In the genomic region with DNA sequence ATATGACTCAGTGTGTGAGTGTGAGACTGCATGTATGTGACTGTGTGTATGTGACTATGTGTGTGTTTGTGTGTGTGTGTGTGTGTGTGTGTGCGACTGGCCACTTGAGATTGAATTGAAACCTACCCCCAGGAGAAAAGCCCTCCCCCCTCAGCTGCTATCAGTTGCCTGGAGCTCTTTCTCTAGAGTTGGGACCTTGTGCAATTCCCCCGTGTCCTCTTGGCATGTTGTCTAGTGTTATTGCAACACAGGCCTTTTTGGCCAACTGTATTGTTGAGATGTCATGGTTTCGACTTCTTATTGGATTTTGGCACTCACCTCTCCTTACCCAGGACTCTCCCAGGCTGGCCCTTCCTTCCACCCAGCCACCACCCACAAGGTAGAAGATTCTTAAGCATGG, we compare ENCODE assay signal across 15 mouse cellular contexts. TPM values are rescaled to one million over a fixed set of nuclear protein-coding genes. Genes with fewer than 3 reads are reported as not detected.
DNase-seq lines count a peak whose midpoint lies in the region; ATAC-seq lines count a peak whose summit lies in the region.
"Had no signal": no experiment of that assay in that cellular context is flagged by ENCODE, and none has a peak within 500 bp of the region (broad histone marks: within the 10 kb centered on the region; RNA-seq: fewer than 3 reads in every experiment).

No protein-coding gene starts in this region.

- no peak overlapping the region for H3K4me3 ChIP-seq in heart, embryonic 11.5 days (ENCODE audit: low read depth, low read length)
- H3K4me3 ChIP-seq in megakaryocyte, embryonic 14.5 days (replicated peaks): peak overlapping the region; percentile 67
- no peak overlapping the region for H3K4me3 ChIP-seq in neural tube, embryonic 15.5 days (replicated peaks)
- no peak overlapping the region for H3K4me3 ChIP-seq in hindbrain, embryonic 13.5 days
- H3K4me3 ChIP-seq: hindbrain, embryonic 10.5 days; limb, embryonic 13.5 days had no signal

- 0 out of 2 replicates have a peak, but pooled peaks cover 3% of the 10 kb centered on the region for H3K36me3 ChIP-seq in heart, embryonic 11.5 days (ENCODE audit: control insufficient read depth, insufficient read depth, low read length)
- H3K36me3 ChIP-seq in megakaryocyte, embryonic 14.5 days (replicated peaks; ENCODE audit: low read length): peaks cover 10% of the 10 kb centered on the region
- H3K36me3 ChIP-seq in neural tube, embryonic 15.5 days: peaks cover 9% of the 10 kb centered on the region; the same call in 1 of the 2 replicates
- H3K36me3 ChIP-seq in hindbrain, embryonic 13.5 days: peaks cover 14% of the 10 kb centered on the region

- no peaks in the 10 kb centered on the region for H3K9me3 ChIP-seq in heart, embryonic 11.5 days (replicated peaks; ENCODE audit: control insufficient read depth, low read length)
- H3K9me3 ChIP-seq in megakaryocyte, embryonic 14.5 days: peaks cover 7% of the 10 kb centered on the region
- no peaks in the 10 kb centered on the region for H3K9me3 ChIP-seq in neural tube, embryonic 15.5 days (replicated peaks)
- H3K9me3 ChIP-seq in hindbrain, embryonic 13.5 days: no peaks in the 10 kb centered on the region
- H3K9me3 ChIP-seq: limb, embryonic 13.5 days had no signal

- DNase-seq in heart, adult 11 months: peak; percentile 93
- DNase-seq in adrenal gland, postnatal 25 days: peak; percentile 17
- peak; percentile 20 for DNase-seq in heart, postnatal 25 days (ENCODE audit: low spot score)
- no peak for DNase-seq in urinary bladder, postnatal 10 days (ENCODE audit: low spot score)
- DNase-seq: cerebellum, adult 11-12 months; kidney, adult 2 months; thymus, postnatal 14 days had no signal

- WGBS in heart, embryonic 11.5 days (ENCODE audit: insufficient replicate concordance): 83% methylated on average over 3 of the region's 3 CpGs
- WGBS in neural tube, embryonic 15.5 days: 96% methylated on average over 3 of the region's 3 CpGs
- 90% methylated on average over 3 of the region's 3 CpGs for WGBS in hindbrain, embryonic 13.5 days

- peaks cover 3% of the 10 kb centered on the region; the same call in 1 of the 2 replicates for H3K4me1 ChIP-seq in heart, embryonic 11.5 days (ENCODE audit: control insufficient read depth, insufficient read depth, low read length)
- H3K4me1 ChIP-seq in megakaryocyte, embryonic 14.5 days: peaks cover 6% of the 10 kb centered on the region
- no peaks in the 10 kb centered on the region for H3K4me1 ChIP-seq in neural tube, embryonic 15.5 days
- 0 out of 2 replicates have a peak, but pooled peaks cover 3% of the 10 kb centered on the region for H3K4me1 ChIP-seq in hindbrain, embryonic 13.5 days (replicated peaks)

- H3K27ac ChIP-seq in heart, embryonic 11.5 days (ENCODE audit: low read depth, low read length): no peak overlapping the region
- H3K27ac ChIP-seq in neural tube, embryonic 15.5 days (replicated peaks): no peak overlapping the region
- H3K27ac ChIP-seq in hindbrain, embryonic 13.5 days: no peak overlapping the region
- H3K27ac ChIP-seq: hindbrain, embryonic 10.5 days; limb, embryonic 13.5 days had no signal

- no peaks in the 10 kb centered on the region for H3K27me3 ChIP-seq in heart, embryonic 11.5 days (ENCODE audit: control insufficient read depth, insufficient read depth, low read length)
- no peaks in the 10 kb centered on the region for H3K27me3 ChIP-seq in megakaryocyte, embryonic 14.5 days (replicated peaks)
- no peaks in the 10 kb centered on the region for H3K27me3 ChIP-seq in neural tube, embryonic 15.5 days (replicated peaks)
- H3K27me3 ChIP-seq in hindbrain, embryonic 13.5 days: no peaks in the 10 kb centered on the region
- H3K27me3 ChIP-seq: limb, embryonic 13.5 days had no signal

- intact Hi-C loops in heart, postnatal 25 days (cut with DNase I): no loop called here

- H3K4me2 ChIP-seq in heart, embryonic 11.5 days: no peak overlapping the region
- H3K4me2 ChIP-seq in neural tube, embryonic 15.5 days: no peak overlapping the region
- no peak overlapping the region for H3K4me2 ChIP-seq in hindbrain, embryonic 13.5 days
- H3K4me2 ChIP-seq: limb, embryonic 13.5 days had no signal

- no peak overlapping the region for H3K9ac ChIP-seq in heart, embryonic 11.5 days (ENCODE audit: low read depth, low read length)
- H3K9ac ChIP-seq in neural tube, embryonic 15.5 days (replicated peaks): no peak overlapping the region
- H3K9ac ChIP-seq in hindbrain, embryonic 13.5 days: no peak overlapping the region
- H3K9ac ChIP-seq: limb, embryonic 13.5 days had no signal

- ATAC-seq in heart, embryonic 11.5 days (replicated peaks; ENCODE audit: insufficient number of reproducible peaks, low FRiP score, low TSS enrichment): no peak
- ATAC-seq in neural tube, embryonic 15.5 days (ENCODE audit: low FRiP score): no peak
- ATAC-seq in hindbrain, embryonic 13.5 days (ENCODE audit: low FRiP score): no peak

RNA-seq across cellular contexts. Expression of gene Tpte, which starts 21.0 kb away (rescaled TPM):
- not detected in 2 replicates for polyA plus RNA-seq in heart, embryonic 11.5 days (2014; fragmentation: Nextera tagmentation; extraction: Ambion mirVana)
- total RNA-seq in adrenal gland, postnatal 25 days (2021): not detected in 2 replicates
- total RNA-seq in heart, postnatal 25 days (2021): not detected
- not detected in 2 replicates for polyA plus RNA-seq in megakaryocyte, embryonic 14.5 days (2012; ENCODE audit: insufficient read depth, low replicate concordance)
- not detected in 2 replicates for polyA plus RNA-seq in neural tube, embryonic 15.5 days (2015; fragmentation: Nextera tagmentation; extraction: Ambion mirVana)
- not detected in 2 replicates for polyA plus RNA-seq in hindbrain, embryonic 13.5 days (2015; fragmentation: Nextera tagmentation; extraction: Ambion mirVana)
- total RNA-seq: left cerebral cortex, adult 18-20 months had no signal
- polyA plus RNA-seq: hindbrain, embryonic 10.5 days; kidney, adult 2 months; large intestine, adult 2 months; limb, embryonic 13.5 days had no signal

RNA-seq across cellular contexts. Expression of gene Thsd1, which starts 35.2 kb away (rescaled TPM):
- 14.4 and 15.8 TPM in 2 replicates for polyA plus RNA-seq in heart, embryonic 11.5 days (2014; fragmentation: Nextera tagmentation; extraction: Ambion mirVana)
- 3.7 and 4.3 TPM in 2 replicates for total RNA-seq in adrenal gland, postnatal 25 days (2021)
- total RNA-seq in heart, postnatal 25 days (2021): 1 to 10 TPM; 5.4 to 6.2 TPM
- 2.0 TPM in 1 of 2 replicates, not detected in the other for polyA plus RNA-seq in megakaryocyte, embryonic 14.5 days (2012; ENCODE audit: insufficient read depth, low replicate concordance)
- 7.4 and 9.5 TPM in 2 replicates for polyA plus RNA-seq in neural tube, embryonic 15.5 days (2015; fragmentation: Nextera tagmentation; extraction: Ambion mirVana)
- polyA plus RNA-seq in hindbrain, embryonic 13.5 days (2015; fragmentation: Nextera tagmentation; extraction: Ambion mirVana): 8.3 and 8.5 TPM in 2 replicates
